Mouse (Mus musculus) midbrain, embryonic 12.5 days (tissue): Measurements from ENCODE around the gene Agbl4. TPM values are rescaled to one million over a fixed set of nuclear protein-coding genes. Genes with fewer than 3 reads are reported as not detected.
A peak's percentile ranks its signal among the peaks of the same experiment; 100 is the strongest.

Experiments
- ATAC-seq: fragments of 200-750 bp; cut with Nextera tagmentation; 2 replicates; pipeline ENCODE4 v1.8.0; 2017; ENCODE audit warnings: low read depth, moderate TSS enrichment, moderate library complexity; ENCODE audit not compliant: low FRiP score
- H3K27ac ChIP-seq: fragments of 300-500 bp; sonication (generic); replicated peaks from 2 replicates; pipeline ENCODE4 v1.5.1; 2016; ENCODE audit warnings: mild to moderate bottlenecking
- H3K27me3 ChIP-seq: fragments of 300-500 bp; sonication (generic); 2 replicates; pipeline ENCODE4 v1.6.1; 2016; ENCODE audit warnings: mild to moderate bottlenecking
- H3K36me3 ChIP-seq: fragments of 300-500 bp; sonication (generic); 2 replicates; pipeline ENCODE4 v1.6.1; 2016
- H3K4me1 ChIP-seq: fragments of 300-500 bp; sonication (generic); 2 replicates; pipeline ENCODE4 v1.6.1; 2016
- H3K4me2 ChIP-seq: fragments of 300-500 bp; sonication (generic); replicated peaks from 2 replicates; pipeline ENCODE4 v1.6.1; 2016; ENCODE audit warnings: mild to moderate bottlenecking, moderate library complexity
- H3K4me3 ChIP-seq: fragments of 300-500 bp; sonication (generic); 2 replicates; pipeline ENCODE4 v1.5.1; 2016; ENCODE audit warnings: mild to moderate bottlenecking
- H3K9ac ChIP-seq: fragments of 300-500 bp; sonication (generic); replicated peaks from 2 replicates; pipeline ENCODE4 v1.6.1; 2016; ENCODE audit warnings: mild to moderate bottlenecking, moderate library complexity
- H3K9me3 ChIP-seq: fragments of 300-500 bp; sonication (generic); 2 replicates; pipeline ENCODE4 v1.6.1; 2016; ENCODE audit warnings: mild to moderate bottlenecking
- WGBS: fragments of 180-500 bp; shearing (Covaris S2); methylation state at CpG from one replicate; pipeline ENCODE4 v1.1.7; 2016; 5-methylcytosine and 5-hydroxymethylcytosine counted together
- polyA plus RNA-seq: library from polyadenylated mRNA; unstranded; fragments of >200 nt; fragmentation: Nextera tagmentation; extraction: Ambion mirVana; gene quantifications from 2 replicates; pipeline ENCODE4 v1.2.1, GENCODE M21; 2016

The Agbl4 gene
- polyA plus RNA-seq, 1 experiment from 2014 or later: 0.89 TPM

DNA sequence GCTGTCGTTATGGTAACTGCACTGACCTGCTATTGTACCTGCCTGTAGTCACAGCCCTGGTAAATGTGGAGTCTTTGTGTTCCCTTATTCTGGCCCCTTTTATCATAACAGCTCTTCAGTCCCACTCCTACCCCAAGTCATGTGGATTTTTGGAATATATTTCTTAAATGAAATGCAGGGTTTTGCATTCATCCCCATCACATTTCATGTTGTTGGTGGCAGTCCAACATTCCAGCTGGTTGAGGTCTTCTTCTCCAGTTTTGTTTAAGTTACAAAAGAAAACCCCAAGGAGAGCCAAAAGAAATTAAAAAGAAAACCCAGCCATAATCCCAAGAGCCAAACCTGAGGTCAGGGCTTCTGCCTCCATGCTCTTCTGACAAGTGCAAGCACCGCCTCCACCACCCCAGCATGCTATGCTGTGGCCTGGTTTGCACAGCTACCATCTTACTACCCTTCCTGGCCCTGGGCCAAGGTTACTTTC, 1069.9 kb downstream of the Agbl4 start:
- Histone ChIP-seq H3K4me2 (no peak overlapping the region), H3K9ac (no peak overlapping the region), H3K4me3 (no peak overlapping the region), H3K4me1 (no peaks in the 10 kb centered on the region), H3K9me3 (no peaks in the 10 kb centered on the region), H3K27ac (no peak overlapping the region), H3K27me3 (no peaks in the 10 kb centered on the region), H3K36me3 (no peaks in the 10 kb centered on the region)
- no peak for ATAC-seq
- 89% methylated on average over 2 of the region's 2 CpGs for WGBS

GRCm38 (mm10) chr4:111467796-111468195, 1070.3 kb downstream of the Agbl4 start:
- H3K27ac ChIP-seq: no peak overlapping the region
- H3K4me1 ChIP-seq: no peaks in the 10 kb centered on the region
- no peaks in the 10 kb centered on the region for H3K27me3 ChIP-seq
- H3K4me2 ChIP-seq: no peak overlapping the region
- H3K9ac ChIP-seq: no peak overlapping the region
- 85% methylated on average over 4 of the region's 4 CpGs for WGBS
- H3K36me3 ChIP-seq: no peaks in the 10 kb centered on the region
- no peaks in the 10 kb centered on the region for H3K9me3 ChIP-seq
- H3K4me3 ChIP-seq: no peak overlapping the region
- ATAC-seq: no peak

DNA sequence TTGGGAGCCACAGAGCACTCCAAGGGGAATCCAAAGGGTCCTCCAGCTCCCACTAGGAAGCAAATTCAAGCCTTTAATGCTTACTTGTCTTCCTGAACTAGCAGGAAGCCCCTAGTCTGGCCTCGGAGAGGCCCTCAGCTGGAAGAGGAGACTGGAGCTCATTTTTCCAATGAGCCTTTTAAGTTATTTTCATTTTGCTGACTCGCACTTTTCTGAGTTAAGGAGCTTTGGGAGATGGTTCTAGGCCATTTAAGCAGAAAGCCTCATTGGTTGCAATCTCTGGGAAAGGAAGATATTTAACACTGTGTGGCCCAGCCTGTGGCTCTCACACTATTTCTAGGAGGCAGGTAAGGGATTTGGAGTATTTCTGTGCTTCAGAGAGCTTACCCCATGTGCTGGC, 1072.4 kb downstream of the Agbl4 start:
- Histone ChIP-seq H3K4me3 (no peak overlapping the region), H3K36me3 (no peaks in the 10 kb centered on the region), H3K27ac (no peak overlapping the region), H3K27me3 (peaks cover 12% of the 10 kb centered on the region), H3K9me3 (no peaks in the 10 kb centered on the region), H3K4me2 (no peak overlapping the region), H3K9ac (no peak overlapping the region), H3K4me1 (no peaks in the 10 kb centered on the region)
- WGBS: 91% methylated on average over 2 of the region's 2 CpGs
- ATAC-seq: no peak

DNA sequence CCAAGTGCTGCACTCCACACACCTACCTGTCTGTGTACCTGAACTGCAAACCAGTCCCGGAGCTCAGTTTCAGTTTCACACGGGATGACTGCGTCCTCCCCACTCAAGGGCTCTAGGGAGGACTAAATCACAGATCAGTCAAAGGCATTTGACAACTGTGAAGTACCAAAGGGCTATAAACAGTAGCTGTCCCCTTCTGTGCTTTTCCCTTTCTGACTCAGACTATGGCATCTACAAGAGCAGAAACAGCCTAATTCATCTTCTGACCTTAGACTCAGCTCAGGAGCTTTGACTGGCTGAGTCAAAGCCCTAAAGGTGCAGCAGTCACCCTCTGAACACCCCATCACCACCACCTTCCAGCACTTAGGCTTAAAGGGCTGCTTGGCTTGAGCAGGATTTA, 1074.3 kb downstream of the Agbl4 start:
- H3K4me2 ChIP-seq: no peak overlapping the region
- H3K4me1 ChIP-seq: peaks cover 7% of the 10 kb centered on the region; the same call in 1 of the 2 replicates
- ATAC-seq: no peak
- H3K9ac ChIP-seq: no peak overlapping the region
- H3K9me3 ChIP-seq: no peaks in the 10 kb centered on the region
- H3K36me3 ChIP-seq: no peaks in the 10 kb centered on the region
- peaks cover 18% of the 10 kb centered on the region for H3K27me3 ChIP-seq
- 91% methylated on average over 3 of the region's 3 CpGs for WGBS
- no peak overlapping the region for H3K4me3 ChIP-seq
- no peak overlapping the region for H3K27ac ChIP-seq

DNA sequence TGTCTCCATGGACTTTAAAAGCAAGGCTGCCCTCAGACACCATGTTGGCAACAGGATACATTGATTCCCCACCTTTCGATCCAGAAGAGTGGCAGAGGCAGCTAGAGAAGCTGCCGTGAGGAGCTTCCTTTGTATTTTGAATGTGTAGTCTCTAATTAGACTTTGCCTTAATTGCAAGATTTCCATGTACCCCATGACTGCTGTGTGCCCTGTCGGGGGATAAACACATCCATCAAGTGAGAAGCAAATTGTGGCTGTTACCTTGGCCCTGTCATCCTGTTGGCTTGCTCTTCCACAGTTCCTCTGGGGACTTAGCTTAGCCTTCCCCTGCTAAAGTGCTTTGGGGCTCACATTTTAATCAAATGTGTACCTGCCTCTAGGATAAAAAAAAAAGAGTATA, 1075.0 kb downstream of the Agbl4 start:
- no peak overlapping the region for H3K27ac ChIP-seq
- no peak overlapping the region for H3K9ac ChIP-seq
- H3K36me3 ChIP-seq: no peaks in the 10 kb centered on the region
- no peak overlapping the region for H3K4me2 ChIP-seq
- no peak for ATAC-seq
- no peak overlapping the region for H3K4me3 ChIP-seq
- peaks cover 8% of the 10 kb centered on the region; the same call in 1 of the 2 replicates for H3K4me1 ChIP-seq
- H3K27me3 ChIP-seq: peaks cover 26% of the 10 kb centered on the region
- no peaks in the 10 kb centered on the region for H3K9me3 ChIP-seq
- WGBS: 77% methylated on average over 3 of the region's 3 CpGs

- 81% methylated on average over 1 of the region's 1 CpGs for WGBS
- H3K4me2 ChIP-seq: no peak overlapping the region
- H3K9ac ChIP-seq: no peak overlapping the region
- H3K4me3 ChIP-seq: no peak overlapping the region
- H3K27me3 ChIP-seq: peaks cover 31% of the 10 kb centered on the region
- H3K4me1 ChIP-seq: peaks cover 13% of the 10 kb centered on the region
- H3K27ac ChIP-seq: no peak overlapping the region
- H3K36me3 ChIP-seq: no peaks in the 10 kb centered on the region
- H3K9me3 ChIP-seq: no peaks in the 10 kb centered on the region
- ATAC-seq: no peak
Observed at GRCm38 (mm10) chr4:111473014-111473413, 1075.6 kb downstream of the Agbl4 start.

- Histone ChIP-seq H3K4me3 (no peak overlapping the region), H3K9me3 (no peaks in the 10 kb centered on the region), H3K9ac (no peak overlapping the region), H3K27ac (no peak overlapping the region), H3K27me3 (peaks cover 47% of the 10 kb centered on the region), H3K4me2 (no peak overlapping the region), H3K4me1 (peaks cover 18% of the 10 kb centered on the region), H3K36me3 (no peaks in the 10 kb centered on the region)
- ATAC-seq: peak; percentile 83
- 46% methylated on average over 10 of the region's 10 CpGs for WGBS
Observed at GRCm38 (mm10) chr4:111475374-111475971, 1078.0 kb downstream of the Agbl4 start.

- H3K4me3 ChIP-seq: no peak overlapping the region
- no peak for ATAC-seq
- 24% methylated on average over 4 of the region's 4 CpGs for WGBS
- H3K36me3 ChIP-seq: no peaks in the 10 kb centered on the region
- H3K9ac ChIP-seq: no peak overlapping the region
- H3K4me2 ChIP-seq: no peak overlapping the region
- no peak overlapping the region for H3K27ac ChIP-seq
- no peaks in the 10 kb centered on the region for H3K9me3 ChIP-seq
- peaks cover 47% of the 10 kb centered on the region for H3K27me3 ChIP-seq
- H3K4me1 ChIP-seq: peaks cover 18% of the 10 kb centered on the region
Observed at GRCm38 (mm10) chr4:111477507-111477906, 1080.0 kb downstream of the Agbl4 start.

- Histone ChIP-seq H3K4me2 (no peak overlapping the region), H3K27ac (no peak overlapping the region), H3K9me3 (no peaks in the 10 kb centered on the region), H3K27me3 (peaks cover 19% of the 10 kb centered on the region), H3K4me3 (no peak overlapping the region), H3K9ac (no peak overlapping the region), H3K4me1 (peaks cover under 1% of the 10 kb centered on the region), H3K36me3 (no peaks in the 10 kb centered on the region)
- WGBS: 86% methylated on average over 5 of the region's 5 CpGs
- ATAC-seq: no peak
Observed at GRCm38 (mm10) chr4:111483499-111483898, 1086.0 kb downstream of the Agbl4 start.

- Histone ChIP-seq H3K4me3 (no peak overlapping the region), H3K27ac (no peak overlapping the region), H3K9me3 (no peaks in the 10 kb centered on the region), H3K36me3 (no peaks in the 10 kb centered on the region), H3K9ac (no peak overlapping the region), H3K27me3 (peaks cover 4% of the 10 kb centered on the region; the same call in 1 of the 2 replicates), H3K4me2 (no peak overlapping the region), H3K4me1 (no peaks in the 10 kb centered on the region)
- ATAC-seq: no peak
- 72% methylated on average over 5 of the region's 5 CpGs for WGBS
Observed at GRCm38 (mm10) chr4:111485189-111485588, 1087.7 kb downstream of the Agbl4 start.

DNA sequence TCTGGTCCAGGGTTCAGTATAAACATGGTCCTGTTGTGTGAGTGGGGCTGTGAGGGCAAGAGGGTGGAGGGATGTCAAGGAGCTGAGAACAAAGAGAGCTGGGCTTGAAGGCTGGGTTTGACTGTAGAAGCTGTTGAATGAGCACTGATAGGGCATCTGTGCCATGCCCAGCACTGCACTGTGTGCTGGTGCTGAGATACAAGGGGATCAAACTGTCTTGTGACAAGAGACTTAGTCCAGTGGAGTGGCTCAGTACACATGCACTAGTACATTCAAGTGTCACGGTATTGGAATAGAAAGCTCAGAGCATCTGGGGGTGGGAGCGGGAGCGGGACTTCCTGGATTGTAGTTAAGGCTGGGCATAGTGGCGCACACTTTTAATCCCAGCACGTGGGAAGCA, 1088.7 kb downstream of the Agbl4 start:
- Histone ChIP-seq H3K4me2 (no peak overlapping the region), H3K36me3 (no peaks in the 10 kb centered on the region), H3K27ac (no peak overlapping the region), H3K4me1 (no peaks in the 10 kb centered on the region), H3K9me3 (no peaks in the 10 kb centered on the region), H3K9ac (no peak overlapping the region), H3K4me3 (no peak overlapping the region), H3K27me3 (peaks cover 3% of the 10 kb centered on the region; the same call in 1 of the 2 replicates)
- no peak for ATAC-seq
- WGBS: 69% methylated on average over 5 of the region's 5 CpGs

DNA sequence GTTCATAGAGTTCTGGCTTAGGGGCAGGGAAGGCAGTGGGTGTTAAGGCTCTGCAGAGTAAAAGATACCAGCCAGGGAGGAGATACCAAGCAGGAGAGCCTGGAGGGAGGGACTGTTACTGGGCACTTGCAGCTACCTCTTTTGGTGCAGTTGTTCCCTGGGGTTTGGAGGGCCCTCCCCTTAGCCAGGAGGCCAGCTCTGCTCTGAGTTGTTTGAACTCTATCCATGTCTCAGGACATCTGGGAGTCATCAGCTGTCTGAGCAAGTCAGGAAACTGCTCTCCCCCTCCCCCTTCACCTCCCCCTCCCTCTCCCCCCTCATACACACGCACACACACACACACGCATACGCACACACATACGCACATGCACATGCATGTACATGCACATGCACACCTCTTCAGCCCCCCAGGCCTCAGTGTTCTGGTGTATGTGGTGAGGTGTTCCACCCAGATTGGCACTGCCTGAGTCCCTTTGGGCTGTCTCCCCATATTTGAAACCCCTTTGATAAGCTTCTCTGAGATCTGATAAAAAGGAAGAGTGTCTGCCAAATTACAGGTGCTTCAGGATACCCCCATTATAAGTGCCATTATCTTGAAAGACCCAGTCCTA, 1089.9 kb downstream of the Agbl4 start:
- WGBS: 90% methylated on average over 4 of the region's 4 CpGs
- no peak overlapping the region for H3K27ac ChIP-seq
- H3K4me1 ChIP-seq: no peaks in the 10 kb centered on the region
- H3K9me3 ChIP-seq: no peaks in the 10 kb centered on the region
- peaks cover 3% of the 10 kb centered on the region; the same call in 1 of the 2 replicates for H3K27me3 ChIP-seq
- H3K36me3 ChIP-seq: no peaks in the 10 kb centered on the region
- H3K4me2 ChIP-seq: no peak overlapping the region
- H3K9ac ChIP-seq: no peak overlapping the region
- no peak for ATAC-seq
- no peak overlapping the region for H3K4me3 ChIP-seq
